Mouse (Mus musculus): Measurements from ENCODE around the gene Pde11a. TPM values are rescaled to one million over a fixed set of nuclear protein-coding genes. Genes with fewer than 3 reads are reported as not detected.
A peak's percentile ranks its signal among the peaks of the same experiment; 100 is the strongest.
"Not testable (repeated sequence)": the region's sequence is repeated elsewhere in the genome, so short reads cannot be mapped to it uniquely, and the experiment has no call there.

Pde11a gene
- total and polyA plus RNA-seq, 2 experiments from 2014 or later = 0.58 to 1.0 TPM

- Histone ChIP-seq H3K36me3 (ENCODE audit: insufficient read depth, low read length) (no peaks in the 10 kb centered on the region), H3K4me2 (ENCODE audit: low read depth, low read length) (no peak overlapping the region)
- WGBS = 2% methylated on average over 2 of the region's 2 CpGs
Measured at GRCm38 (mm10) chr2:75985124-75985523, 353.4 kb downstream of the Pde11a start.

GRCm38 (mm10) chr2:75983847-75984246, 354.7 kb downstream of the Pde11a start:
- H3K4me1 ChIP-seq (ENCODE audit: insufficient read depth, low read length) = 0 out of 2 replicates have a peak, but pooled peaks cover 3% of the 10 kb centered on the region
- ATAC-seq = no peak
- no peak overlapping the region for H3K4me3 ChIP-seq (ENCODE audit: low read length)
- 44% methylated on average over 3 of the region's 3 CpGs for WGBS
- TF ChIP-seq CTCF (IDR thresholded peaks at IDR 0.05; ENCODE audit: low read depth) = no peak
- no peak overlapping the region for H3K4me2 ChIP-seq (ENCODE audit: low read depth, low read length)
- no peak overlapping the region for H3K9ac ChIP-seq (replicated peaks; ENCODE audit: low read length)
- no peaks in the 10 kb centered on the region for H3K9me3 ChIP-seq (ENCODE audit: low read length)
- no peak overlapping the region for H3K27ac ChIP-seq
- H3K36me3 ChIP-seq (ENCODE audit: insufficient read depth, low read length) = no peaks in the 10 kb centered on the region
- peak; percentile 51 for DNase-seq (ENCODE audit: low spot score)
- no peaks in the 10 kb centered on the region for H3K27me3 ChIP-seq (ENCODE audit: insufficient read depth, low read length)

More at GRCm38 (mm10) chr2:75985124-75985523, 353.4 kb downstream of the Pde11a start:
- peak; percentile 100 for TF ChIP-seq CTCF (IDR thresholded peaks at IDR 0.05; ENCODE audit: low read depth)
- ATAC-seq (peak; percentile 78), DNase-seq (ENCODE audit: low spot score) (peak; percentile 92)
- Histone ChIP-seq H3K4me3 (ENCODE audit: low read length) (no peak overlapping the region), H3K4me1 (ENCODE audit: insufficient read depth, low read length) (0 out of 2 replicates have a peak, but pooled peaks cover 3% of the 10 kb centered on the region), H3K27ac (peak overlapping the region; percentile 9; the same call in 1 of the 2 replicates), H3K27me3 (ENCODE audit: insufficient read depth, low read length) (no peaks in the 10 kb centered on the region), H3K9ac (replicated peaks; ENCODE audit: low read length) (no peak overlapping the region), H3K9me3 (ENCODE audit: low read length) (no peaks in the 10 kb centered on the region)

- Histone ChIP-seq H3K9ac (replicated peaks; ENCODE audit: low read length) (no peak overlapping the region), H3K4me2 (ENCODE audit: low read depth, low read length) (no peak overlapping the region), H3K4me3 (ENCODE audit: low read length) (no peak overlapping the region), H3K27me3 (ENCODE audit: insufficient read depth, low read length) (no peaks in the 10 kb centered on the region), H3K27ac (no peak overlapping the region), H3K4me1 (ENCODE audit: insufficient read depth, low read length) (0 out of 2 replicates have a peak, but pooled peaks cover 3% of the 10 kb centered on the region), H3K9me3 (ENCODE audit: low read length) (no peaks in the 10 kb centered on the region), H3K36me3 (ENCODE audit: insufficient read depth, low read length) (no peaks in the 10 kb centered on the region)
- ATAC-seq (no peak), DNase-seq (ENCODE audit: low spot score) (no peak)
- no peak for TF ChIP-seq CTCF (IDR thresholded peaks at IDR 0.05; ENCODE audit: low read depth)
- 94% methylated on average over 3 of the region's 3 CpGs for WGBS
Measured at GRCm38 (mm10) chr2:75983091-75983490, 355.5 kb downstream of the Pde11a start.

- ATAC-seq = no peak
- H3K27me3 ChIP-seq (ENCODE audit: insufficient read depth, low read length) = no peaks in the 10 kb centered on the region
- WGBS = 97% methylated on average over 4 of the region's 4 CpGs
- no peak overlapping the region for H3K27ac ChIP-seq
- no peak overlapping the region for H3K9ac ChIP-seq (replicated peaks; ENCODE audit: low read length)
- H3K4me1 ChIP-seq (ENCODE audit: insufficient read depth, low read length) = 0 out of 2 replicates have a peak, but pooled peaks cover 3% of the 10 kb centered on the region
- H3K4me2 ChIP-seq (ENCODE audit: low read depth, low read length) = no peak overlapping the region
- DNase-seq (ENCODE audit: low spot score) = no peak
- H3K4me3 ChIP-seq (ENCODE audit: low read length) = no peak overlapping the region
- no peak for TF ChIP-seq CTCF (IDR thresholded peaks at IDR 0.05; ENCODE audit: low read depth)
- H3K9me3 ChIP-seq (ENCODE audit: low read length) = no peaks in the 10 kb centered on the region
- no peaks in the 10 kb centered on the region for H3K36me3 ChIP-seq (ENCODE audit: insufficient read depth, low read length)
Measured at GRCm38 (mm10) chr2:75982626-75983025, 355.9 kb downstream of the Pde11a start.

- WGBS = under 1% methylated on average over 28 of the region's 34 CpGs
- H3K9me3 ChIP-seq (ENCODE audit: low read length); H3K36me3 ChIP-seq (ENCODE audit: insufficient read depth, low read length); H3K4me1 ChIP-seq (ENCODE audit: insufficient read depth, low read length); H3K27me3 ChIP-seq (ENCODE audit: insufficient read depth, low read length): not testable (repeated sequence)
- peak; percentile 93 for DNase-seq (ENCODE audit: low spot score)
- Histone ChIP-seq H3K4me2 (ENCODE audit: low read depth, low read length) (peak within 1 kb of the TSS; percentile 55), H3K4me3 (ENCODE audit: low read length) (peak within 1 kb of the TSS; percentile 46), H3K9ac (replicated peaks; ENCODE audit: low read length) (peak within 1 kb of the TSS; percentile 24; the same call in 1 of the 2 replicates), H3K27ac (peak within 1 kb of the TSS; percentile 48; the same call in 1 of the 2 replicates)
- peak; percentile 83 for ATAC-seq
Measured at GRCm38 (mm10) chr2:75981440-75982081, 357.0 kb downstream of the Pde11a start, which contains the start of gene Ttc30a1. Gene Ttc30a1, minus strand, starts transcription at chr2:75981967.

- not testable (repeated sequence) for ATAC-seq; H3K27me3 ChIP-seq (ENCODE audit: insufficient read depth, low read length); H3K27ac ChIP-seq; H3K9me3 ChIP-seq (ENCODE audit: low read length); H3K9ac ChIP-seq (replicated peaks; ENCODE audit: low read length); H3K36me3 ChIP-seq (ENCODE audit: insufficient read depth, low read length); H3K4me1 ChIP-seq (ENCODE audit: insufficient read depth, low read length); DNase-seq (ENCODE audit: low spot score)
- peak overlapping the region; percentile 55 for H3K4me2 ChIP-seq (ENCODE audit: low read depth, low read length)
- WGBS = 96% methylated on average over 13 of the region's 13 CpGs
- peak overlapping the region; percentile 46 for H3K4me3 ChIP-seq (ENCODE audit: low read length)
Measured at GRCm38 (mm10) chr2:75980933-75981439, 357.6 kb downstream of the Pde11a start.

GRCm38 (mm10) chr2:75977752-75978368, 360.7 kb downstream of the Pde11a start, which contains the start of gene Ttc30a2:
Gene Ttc30a2, minus strand, starts transcription at chr2:75978170.
- not testable (repeated sequence) for H3K9ac ChIP-seq (replicated peaks; ENCODE audit: low read length); H3K4me3 ChIP-seq (ENCODE audit: low read length); H3K36me3 ChIP-seq (ENCODE audit: insufficient read depth, low read length); H3K27me3 ChIP-seq (ENCODE audit: insufficient read depth, low read length); H3K4me1 ChIP-seq (ENCODE audit: insufficient read depth, low read length); H3K9me3 ChIP-seq (ENCODE audit: low read length); H3K27ac ChIP-seq
- WGBS = 17% methylated on average over 16 of the region's 24 CpGs
- peak; percentile 69 for ATAC-seq
- peak; percentile 73 for DNase-seq (ENCODE audit: low spot score)
- H3K4me2 ChIP-seq (ENCODE audit: low read depth, low read length) = 0 out of 2 replicates have a peak within 1 kb of the TSS, but pooled peaks have one; percentile 1

GRCm38 (mm10) chr2:75976070-75976469, 362.5 kb downstream of the Pde11a start:
- H3K4me1 ChIP-seq (ENCODE audit: insufficient read depth, low read length); H3K9me3 ChIP-seq (ENCODE audit: low read length); DNase-seq (ENCODE audit: low spot score); H3K4me2 ChIP-seq (ENCODE audit: low read depth, low read length); H3K36me3 ChIP-seq (ENCODE audit: insufficient read depth, low read length); ATAC-seq; H3K9ac ChIP-seq (replicated peaks; ENCODE audit: low read length); H3K4me3 ChIP-seq (ENCODE audit: low read length); H3K27ac ChIP-seq; H3K27me3 ChIP-seq (ENCODE audit: insufficient read depth, low read length): not testable (repeated sequence)
- 72% methylated on average over 2 of the region's 2 CpGs for WGBS
